Mouse (Mus musculus) hindbrain, embryonic 11.5 days (tissue): ENCODE measurements around the gene Adra2b. TPM values are rescaled to one million over a fixed set of nuclear protein-coding genes. Genes with fewer than 3 reads are reported as not detected.

ENCODE experiments used
- polyA plus RNA-seq: library from polyadenylated mRNA; unstranded; fragments of >200 nt; fragmentation: Nextera tagmentation; extraction: Ambion mirVana; gene quantifications from 2 replicates; pipeline ENCODE4 v1.2.1, GENCODE M21; 2014

The Adra2b gene
- polyA plus RNA-seq, 1 experiment from 2014 or later, result 2.7 TPM

Other genes starting within 250 kb of the Adra2b start
- gene Ncaph, start 229.3 kb upstream of the Adra2b start, polyA plus RNA-seq, result 86.8 and 95.2 TPM in 2 replicates
- gene Itpripl1, start 219.8 kb upstream of the Adra2b start, polyA plus RNA-seq, result 12.7 and 16.8 TPM in 2 replicates
- 2.7 and 3.0 TPM in 2 replicates for gene 1810024B03Rik, start 154.9 kb upstream of the Adra2b start, polyA plus RNA-seq
- 91.6 and 93.3 TPM in 2 replicates for gene Snrnp200, start 154.8 kb upstream of the Adra2b start, polyA plus RNA-seq
- gene Ciao1, start 115.4 kb upstream of the Adra2b start, polyA plus RNA-seq, result 57.9 and 63.5 TPM in 2 replicates
- 21.7 and 26.2 TPM in 2 replicates for gene Tmem127, start 115.3 kb upstream of the Adra2b start, polyA plus RNA-seq
- 79.5 and 79.9 TPM in 2 replicates for gene Stard7, start 93.0 kb upstream of the Adra2b start, polyA plus RNA-seq
- gene Dusp2, start 27.0 kb upstream of the Adra2b start, polyA plus RNA-seq, result 4.9 and 5.5 TPM in 2 replicates
- not detected in 2 replicates for gene Astl, start 24.6 kb upstream of the Adra2b start, polyA plus RNA-seq
- gene Gpat2, start 62.0 kb downstream of the Adra2b start, polyA plus RNA-seq, result 0.32 TPM in 2 replicates
- gene Fahd2a, start 81.4 kb downstream of the Adra2b start, polyA plus RNA-seq, result 25.7 and 27.8 TPM in 2 replicates
- 2.6 and 3.4 TPM in 2 replicates for gene Kcnip3, start 158.9 kb downstream of the Adra2b start, polyA plus RNA-seq
- 0.40 and 0.86 TPM in 2 replicates for gene Prom2, start 178.3 kb downstream of the Adra2b start, polyA plus RNA-seq
- 7.8 and 9.5 TPM in 2 replicates for gene Zfp661, start 223.9 kb downstream of the Adra2b start, polyA plus RNA-seq
- gene Mrps5, start 224.0 kb downstream of the Adra2b start, polyA plus RNA-seq, result 154 and 157 TPM in 2 replicates